Mouse (Mus musculus): ENCODE results near the gene Mns1. TPM values are rescaled to one million over a fixed set of nuclear protein-coding genes. Genes with fewer than 3 reads are reported as not detected.

The Mns1 gene
- polyA plus RNA-seq, 1 experiment from 2014 or later = 31.2 TPM

DNA sequence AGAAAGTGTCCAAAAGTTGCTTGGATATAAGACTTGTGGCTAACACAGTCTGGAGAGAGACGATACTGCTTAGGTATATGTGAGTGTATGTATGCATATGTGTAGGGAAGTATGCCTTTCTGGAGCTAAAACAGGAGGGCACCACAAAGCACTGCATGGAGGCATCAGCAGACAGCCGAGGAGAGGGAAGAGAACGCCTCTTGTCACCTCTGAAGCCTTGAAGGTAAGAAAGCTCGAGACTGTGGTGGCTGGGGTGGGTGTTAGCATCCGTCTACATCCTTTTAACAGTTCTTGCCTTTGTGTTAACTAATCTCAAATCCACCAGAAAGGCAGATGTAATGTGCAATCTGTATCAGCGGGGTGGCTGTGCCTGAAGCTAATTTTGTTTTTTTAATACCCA, 34.4 kb upstream of the Mns1 start:
- H3K4me2 ChIP-seq (ENCODE audit: low read depth, low read length) = no peak overlapping the region
- 71% methylated on average over 6 of the region's 6 CpGs for WGBS
- H3K9ac ChIP-seq (ENCODE audit: low read length) = no peak overlapping the region
- no peak for ATAC-seq (ENCODE audit: low read depth)
- H3K4me1 ChIP-seq (replicated peaks; ENCODE audit: control insufficient read depth, insufficient read depth, low read length) = no peaks in the 10 kb centered on the region; the same call in 1 of the 2 replicates
- H3K9me3 ChIP-seq (ENCODE audit: control insufficient read depth, low read length) = no peaks in the 10 kb centered on the region
- H3K4me3 ChIP-seq (ENCODE audit: low read length) = no peak overlapping the region
- no peaks in the 10 kb centered on the region for H3K36me3 ChIP-seq (ENCODE audit: control insufficient read depth, insufficient read depth, low read length)
- H3K27me3 ChIP-seq (ENCODE audit: control insufficient read depth, insufficient read depth, low read depth, low read length) = no peaks in the 10 kb centered on the region
- no peak overlapping the region for H3K27ac ChIP-seq (ENCODE audit: low read length)

GRCm38 (mm10) chr9:72404446-72404845, 33.4 kb upstream of the Mns1 start:
- Histone ChIP-seq H3K4me2 (ENCODE audit: low read depth, low read length) (no peak overlapping the region), H3K4me1 (replicated peaks; ENCODE audit: control insufficient read depth, insufficient read depth, low read length) (no peaks in the 10 kb centered on the region; the same call in 1 of the 2 replicates), H3K36me3 (ENCODE audit: control insufficient read depth, insufficient read depth, low read length) (no peaks in the 10 kb centered on the region), H3K4me3 (ENCODE audit: low read length) (no peak overlapping the region), H3K27ac (ENCODE audit: low read length) (no peak overlapping the region), H3K9me3 (ENCODE audit: control insufficient read depth, low read length) (no peaks in the 10 kb centered on the region), H3K9ac (ENCODE audit: low read length) (no peak overlapping the region), H3K27me3 (ENCODE audit: control insufficient read depth, insufficient read depth, low read depth, low read length) (no peaks in the 10 kb centered on the region)
- no peak for ATAC-seq (ENCODE audit: low read depth)
- 82% methylated on average over 8 of the region's 8 CpGs for WGBS

GRCm38 (mm10) chr9:72404934-72405333, 32.9 kb upstream of the Mns1 start:
- Histone ChIP-seq H3K27ac (ENCODE audit: low read length) (no peak overlapping the region), H3K4me2 (ENCODE audit: low read depth, low read length) (no peak overlapping the region), H3K9ac (ENCODE audit: low read length) (no peak overlapping the region), H3K9me3 (ENCODE audit: control insufficient read depth, low read length) (no peaks in the 10 kb centered on the region), H3K4me1 (replicated peaks; ENCODE audit: control insufficient read depth, insufficient read depth, low read length) (no peaks in the 10 kb centered on the region; the same call in 1 of the 2 replicates), H3K4me3 (ENCODE audit: low read length) (no peak overlapping the region), H3K27me3 (ENCODE audit: control insufficient read depth, insufficient read depth, low read depth, low read length) (no peaks in the 10 kb centered on the region), H3K36me3 (ENCODE audit: control insufficient read depth, insufficient read depth, low read length) (no peaks in the 10 kb centered on the region)
- ATAC-seq (ENCODE audit: low read depth) = no peak
- 74% methylated on average over 3 of the region's 3 CpGs for WGBS

GRCm38 (mm10) chr9:72405882-72406638, 31.8 kb upstream of the Mns1 start:
- no peak overlapping the region for H3K27ac ChIP-seq (ENCODE audit: low read length)
- no peak overlapping the region for H3K9ac ChIP-seq (ENCODE audit: low read length)
- ATAC-seq (ENCODE audit: low read depth) = no peak
- no peaks in the 10 kb centered on the region for H3K27me3 ChIP-seq (ENCODE audit: control insufficient read depth, insufficient read depth, low read depth, low read length)
- H3K4me3 ChIP-seq (ENCODE audit: low read length) = no peak overlapping the region
- H3K9me3 ChIP-seq (ENCODE audit: control insufficient read depth, low read length) = no peaks in the 10 kb centered on the region
- no peaks in the 10 kb centered on the region; the same call in 1 of the 2 replicates for H3K4me1 ChIP-seq (replicated peaks; ENCODE audit: control insufficient read depth, insufficient read depth, low read length)
- WGBS = 76% methylated on average over 9 of the region's 9 CpGs
- H3K4me2 ChIP-seq (ENCODE audit: low read depth, low read length) = no peak overlapping the region
- H3K36me3 ChIP-seq (ENCODE audit: control insufficient read depth, insufficient read depth, low read length) = no peaks in the 10 kb centered on the region

- Histone ChIP-seq H3K9me3 (ENCODE audit: control insufficient read depth, low read length) (no peaks in the 10 kb centered on the region), H3K27me3 (ENCODE audit: control insufficient read depth, insufficient read depth, low read depth, low read length) (no peaks in the 10 kb centered on the region), H3K4me3 (ENCODE audit: low read length) (peak overlapping the region; percentile 51), H3K9ac (ENCODE audit: low read length) (peak overlapping the region; percentile 67), H3K36me3 (ENCODE audit: control insufficient read depth, insufficient read depth, low read length) (no peaks in the 10 kb centered on the region), H3K27ac (ENCODE audit: low read length) (no peak overlapping the region), H3K4me1 (replicated peaks; ENCODE audit: control insufficient read depth, insufficient read depth, low read length) (no peaks in the 10 kb centered on the region; the same call in 1 of the 2 replicates), H3K4me2 (ENCODE audit: low read depth, low read length) (peak overlapping the region; percentile 68)
- peak; percentile 75; the same call in 1 of the 2 replicates for ATAC-seq (ENCODE audit: low read depth)
- WGBS = 10% methylated on average over 12 of the region's 12 CpGs
Observed at GRCm38 (mm10) chr9:72408131-72408586, 29.7 kb upstream of the Mns1 start.

GRCm38 (mm10) chr9:72409381-72410225, 28.2 kb upstream of the Mns1 start:
- Histone ChIP-seq H3K27ac (ENCODE audit: low read length) (no peak overlapping the region), H3K27me3 (ENCODE audit: control insufficient read depth, insufficient read depth, low read depth, low read length) (no peaks in the 10 kb centered on the region), H3K36me3 (ENCODE audit: control insufficient read depth, insufficient read depth, low read length) (no peaks in the 10 kb centered on the region), H3K4me2 (ENCODE audit: low read depth, low read length) (no peak overlapping the region), H3K4me1 (replicated peaks; ENCODE audit: control insufficient read depth, insufficient read depth, low read length) (no peaks in the 10 kb centered on the region; the same call in 1 of the 2 replicates), H3K4me3 (ENCODE audit: low read length) (no peak overlapping the region), H3K9ac (ENCODE audit: low read length) (no peak overlapping the region), H3K9me3 (ENCODE audit: control insufficient read depth, low read length) (no peaks in the 10 kb centered on the region)
- ATAC-seq (ENCODE audit: low read depth) = no peak
- 26% methylated on average over 15 of the region's 15 CpGs for WGBS

- Histone ChIP-seq H3K9ac (ENCODE audit: low read length) (no peak overlapping the region), H3K4me1 (replicated peaks; ENCODE audit: control insufficient read depth, insufficient read depth, low read length) (no peaks in the 10 kb centered on the region; the same call in 1 of the 2 replicates), H3K27ac (ENCODE audit: low read length) (no peak overlapping the region), H3K4me2 (ENCODE audit: low read depth, low read length) (no peak overlapping the region), H3K36me3 (ENCODE audit: control insufficient read depth, insufficient read depth, low read length) (no peaks in the 10 kb centered on the region), H3K27me3 (ENCODE audit: control insufficient read depth, insufficient read depth, low read depth, low read length) (no peaks in the 10 kb centered on the region), H3K4me3 (ENCODE audit: low read length) (no peak overlapping the region), H3K9me3 (ENCODE audit: control insufficient read depth, low read length) (no peaks in the 10 kb centered on the region)
- ATAC-seq (ENCODE audit: low read depth) = no peak
- WGBS = 96% methylated on average over 2 of the region's 2 CpGs
Observed at GRCm38 (mm10) chr9:72411746-72412145, 26.1 kb upstream of the Mns1 start.

GRCm38 (mm10) chr9:72418443-72418842, 19.4 kb upstream of the Mns1 start:
- no peaks in the 10 kb centered on the region for H3K36me3 ChIP-seq (ENCODE audit: control insufficient read depth, insufficient read depth, low read length)
- no peaks in the 10 kb centered on the region for H3K27me3 ChIP-seq (ENCODE audit: control insufficient read depth, insufficient read depth, low read depth, low read length)
- peaks cover 4% of the 10 kb centered on the region; the same call in 1 of the 2 replicates for H3K4me1 ChIP-seq (replicated peaks; ENCODE audit: control insufficient read depth, insufficient read depth, low read length)
- H3K9me3 ChIP-seq (ENCODE audit: control insufficient read depth, low read length) = no peaks in the 10 kb centered on the region
- no peak overlapping the region for H3K4me3 ChIP-seq (ENCODE audit: low read length)
- no peak overlapping the region for H3K4me2 ChIP-seq (ENCODE audit: low read depth, low read length)
- no peak overlapping the region for H3K27ac ChIP-seq (ENCODE audit: low read length)
- ATAC-seq (ENCODE audit: low read depth) = no peak
- H3K9ac ChIP-seq (ENCODE audit: low read length) = no peak overlapping the region
- 82% methylated on average over 3 of the region's 3 CpGs for WGBS

- H3K27ac ChIP-seq (ENCODE audit: low read length) = no peak overlapping the region
- H3K36me3 ChIP-seq (ENCODE audit: control insufficient read depth, insufficient read depth, low read length) = no peaks in the 10 kb centered on the region
- no peak overlapping the region for H3K4me2 ChIP-seq (ENCODE audit: low read depth, low read length)
- H3K27me3 ChIP-seq (ENCODE audit: control insufficient read depth, insufficient read depth, low read depth, low read length) = no peaks in the 10 kb centered on the region
- no peaks in the 10 kb centered on the region for H3K9me3 ChIP-seq (ENCODE audit: control insufficient read depth, low read length)
- peaks cover 4% of the 10 kb centered on the region; the same call in 1 of the 2 replicates for H3K4me1 ChIP-seq (replicated peaks; ENCODE audit: control insufficient read depth, insufficient read depth, low read length)
- no peak for ATAC-seq (ENCODE audit: low read depth)
- no peak overlapping the region for H3K4me3 ChIP-seq (ENCODE audit: low read length)
- H3K9ac ChIP-seq (ENCODE audit: low read length) = no peak overlapping the region
- WGBS = 63% methylated on average over 3 of the region's 3 CpGs
Observed at GRCm38 (mm10) chr9:72420490-72420889, 17.3 kb upstream of the Mns1 start.

Measured in lung, embryonic 16.5 days (tissue).